Mouse (Mus musculus) midbrain, embryonic 10.5 days (tissue): ENCODE data around the gene Adamts3. TPM values are rescaled to one million over a fixed set of nuclear protein-coding genes. Genes with fewer than 3 reads are reported as not detected.

Experiments used
- DNase-seq: peaks from one replicate; pipeline ENCODE4 v3.0.0-alpha.2; 2017; ENCODE audit warnings: low spot score
- H3K27ac ChIP-seq: fragments of 300-500 bp; sonication (generic); replicated peaks from 2 replicates; pipeline ENCODE4 v1.5.1; 2016; ENCODE audit warnings: mild to moderate bottlenecking
- H3K27me3 ChIP-seq: fragments of 300-500 bp; sonication (generic); 2 replicates; pipeline ENCODE4 v1.6.1; 2016; ENCODE audit warnings: low read depth, mild to moderate bottlenecking; ENCODE audit not compliant: poor library complexity, severe bottlenecking
- H3K36me3 ChIP-seq: fragments of 300-500 bp; sonication (generic); 2 replicates; pipeline ENCODE4 v1.6.1; 2016; ENCODE audit warnings: mild to moderate bottlenecking, moderate library complexity
- H3K4me1 ChIP-seq: fragments of 300-500 bp; sonication (generic); 2 replicates; pipeline ENCODE4 v1.6.1; 2016
- H3K4me3 ChIP-seq: fragments of 300-500 bp; sonication (generic); 2 replicates; pipeline ENCODE4 v1.5.1; 2016; ENCODE audit warnings: mild to moderate bottlenecking, moderate library complexity
- H3K9me3 ChIP-seq: fragments of 300-500 bp; sonication (generic); replicated peaks from 2 replicates; pipeline ENCODE4 v1.6.1; 2016; ENCODE audit warnings: mild to moderate bottlenecking
- WGBS: fragments of 180-500 bp; shearing (Covaris S2); methylation state at CpG from one replicate; pipeline ENCODE4 v1.1.7; 2016; 5-methylcytosine and 5-hydroxymethylcytosine counted together
- polyA plus RNA-seq: library from polyadenylated mRNA; unstranded; fragments of >200 nt; fragmentation: Nextera tagmentation; extraction: Ambion mirVana; gene quantifications from 2 replicates; pipeline ENCODE4 v1.2.1, GENCODE M21; 2016

The Adamts3 gene
- polyA plus RNA-seq = 4.2 and 5.1 TPM in 2 replicates

GRCm38 (mm10) chr5:89883051-89883907, at the start of gene Adamts3:
TSS of gene Adamts3 (minus strand) at chr5:89883334.
- WGBS = under 1% methylated on average over 52 of the region's 78 CpGs
- H3K27me3 ChIP-seq = peaks cover 16% of the 10 kb centered on the region; the same call in 1 of the 2 replicates
- DNase-seq = peak; percentile 74
- peaks cover 23% of the 10 kb centered on the region for H3K4me1 ChIP-seq
- peaks cover 7% of the 10 kb centered on the region for H3K9me3 ChIP-seq
- H3K4me3 ChIP-seq = peak within 1 kb of the TSS; percentile 74
- peaks cover 8% of the 10 kb centered on the region for H3K36me3 ChIP-seq
- H3K27ac ChIP-seq = peak within 1 kb of the TSS; percentile 86

- Histone ChIP-seq H3K27me3 (no peaks in the 10 kb centered on the region), H3K4me3 (no peak overlapping the region), H3K9me3 (no peaks in the 10 kb centered on the region), H3K4me1 (no peaks in the 10 kb centered on the region), H3K36me3 (no peaks in the 10 kb centered on the region), H3K27ac (no peak overlapping the region)
- 90% methylated on average over 4 of the region's 4 CpGs for WGBS
- no peak for DNase-seq
Measured at GRCm38 (mm10) chr5:89931511-89931910, 48.4 kb upstream of the Adamts3 start.

- DNase-seq = no peak
Measured at GRCm38 (mm10) chr5:89912359-89912758, 29.2 kb upstream of the Adamts3 start.

GRCm38 (mm10) chr5:89911950-89912349, 28.8 kb upstream of the Adamts3 start:
- WGBS = 43% methylated on average over 7 of the region's 7 CpGs
- H3K36me3 ChIP-seq = no peaks in the 10 kb centered on the region
- H3K27me3 ChIP-seq = peaks cover 4% of the 10 kb centered on the region; the same call in 1 of the 2 replicates
- 0 out of 2 replicates have a peak overlapping the region, but pooled peaks have one; percentile 34 for H3K27ac ChIP-seq
- no peaks in the 10 kb centered on the region for H3K9me3 ChIP-seq
- H3K4me1 ChIP-seq = peaks cover 20% of the 10 kb centered on the region
- DNase-seq = peak; percentile 45
- no peak overlapping the region for H3K4me3 ChIP-seq

More at GRCm38 (mm10) chr5:89912359-89912758, 29.2 kb upstream of the Adamts3 start:
- no peak overlapping the region for H3K4me3 ChIP-seq
- peaks cover 4% of the 10 kb centered on the region; the same call in 1 of the 2 replicates for H3K27me3 ChIP-seq
- H3K36me3 ChIP-seq = no peaks in the 10 kb centered on the region
- H3K27ac ChIP-seq = no peak overlapping the region
- H3K4me1 ChIP-seq = peaks cover 16% of the 10 kb centered on the region
- no peaks in the 10 kb centered on the region for H3K9me3 ChIP-seq

GRCm38 (mm10) chr5:89911508-89911907, 28.4 kb upstream of the Adamts3 start:
- Histone ChIP-seq H3K9me3 (no peaks in the 10 kb centered on the region), H3K27me3 (peaks cover 5% of the 10 kb centered on the region), H3K36me3 (no peaks in the 10 kb centered on the region), H3K4me3 (no peak overlapping the region), H3K4me1 (peaks cover 25% of the 10 kb centered on the region), H3K27ac (no peak overlapping the region)
- DNase-seq = no peak
- WGBS = 86% methylated on average over 4 of the region's 4 CpGs

GRCm38 (mm10) chr5:89906884-89907431, 23.8 kb upstream of the Adamts3 start:
- Histone ChIP-seq H3K27ac (peak overlapping the region; percentile 69), H3K4me1 (peaks cover 25% of the 10 kb centered on the region), H3K36me3 (no peaks in the 10 kb centered on the region), H3K9me3 (no peaks in the 10 kb centered on the region), H3K27me3 (peaks cover 22% of the 10 kb centered on the region), H3K4me3 (0 out of 2 replicates have a peak overlapping the region, but pooled peaks have one; percentile 1)
- 20% methylated on average over 13 of the region's 13 CpGs for WGBS
- DNase-seq = peak; percentile 56

- Histone ChIP-seq H3K27ac (no peak overlapping the region), H3K9me3 (no peaks in the 10 kb centered on the region), H3K4me3 (no peak overlapping the region), H3K4me1 (peaks cover under 1% of the 10 kb centered on the region; the same call in 1 of the 2 replicates), H3K36me3 (no peaks in the 10 kb centered on the region), H3K27me3 (peaks cover 12% of the 10 kb centered on the region)
- WGBS = 87% methylated on average over 5 of the region's 5 CpGs
- no peak for DNase-seq
Measured at GRCm38 (mm10) chr5:89901026-89901425, 17.9 kb upstream of the Adamts3 start.

- H3K4me1 ChIP-seq = no peaks in the 10 kb centered on the region
- no peak overlapping the region for H3K27ac ChIP-seq
- WGBS = 86% methylated on average over 9 of the region's 9 CpGs
- no peaks in the 10 kb centered on the region for H3K27me3 ChIP-seq
- H3K4me3 ChIP-seq = no peak overlapping the region
- H3K36me3 ChIP-seq = no peaks in the 10 kb centered on the region
- DNase-seq = no peak
- H3K9me3 ChIP-seq = no peaks in the 10 kb centered on the region
Measured at GRCm38 (mm10) chr5:89897495-89897894, 14.4 kb upstream of the Adamts3 start.

GRCm38 (mm10) chr5:89895520-89895919, 12.4 kb upstream of the Adamts3 start:
- Histone ChIP-seq H3K9me3 (no peaks in the 10 kb centered on the region), H3K36me3 (no peaks in the 10 kb centered on the region), H3K27ac (no peak overlapping the region), H3K27me3 (no peaks in the 10 kb centered on the region), H3K4me1 (no peaks in the 10 kb centered on the region), H3K4me3 (no peak overlapping the region)
- WGBS = 86% methylated on average over 7 of the region's 7 CpGs
- DNase-seq = no peak

- Histone ChIP-seq H3K27ac (no peak overlapping the region), H3K4me1 (peaks cover 20% of the 10 kb centered on the region), H3K36me3 (peaks cover 6% of the 10 kb centered on the region), H3K27me3 (peaks cover 16% of the 10 kb centered on the region; the same call in 1 of the 2 replicates), H3K4me3 (no peak overlapping the region), H3K9me3 (peaks cover 6% of the 10 kb centered on the region)
- 70% methylated on average over 4 of the region's 4 CpGs for WGBS
- DNase-seq = no peak
Measured at GRCm38 (mm10) chr5:89884991-89885390, 1.9 kb upstream of the Adamts3 start.

GRCm38 (mm10) chr5:89883908-89884204, 722 bp upstream of the Adamts3 start:
- peak overlapping the region; percentile 74 for H3K4me3 ChIP-seq
- peaks cover 23% of the 10 kb centered on the region for H3K4me1 ChIP-seq
- DNase-seq = no peak
- WGBS = 1% methylated on average over 8 of the region's 8 CpGs
- H3K9me3 ChIP-seq = peaks cover 7% of the 10 kb centered on the region
- peak overlapping the region; percentile 86 for H3K27ac ChIP-seq
- peaks cover 8% of the 10 kb centered on the region for H3K36me3 ChIP-seq
- peaks cover 16% of the 10 kb centered on the region; the same call in 1 of the 2 replicates for H3K27me3 ChIP-seq

- DNase-seq = peak; percentile 70
- under 1% methylated on average over 35 of the region's 35 CpGs for WGBS
- peaks cover 7% of the 10 kb centered on the region for H3K9me3 ChIP-seq
- peak overlapping the region; percentile 60 for H3K27ac ChIP-seq
- peaks cover 8% of the 10 kb centered on the region for H3K36me3 ChIP-seq
- peak overlapping the region; percentile 74 for H3K4me3 ChIP-seq
- peaks cover 23% of the 10 kb centered on the region for H3K4me1 ChIP-seq
- H3K27me3 ChIP-seq = peaks cover 16% of the 10 kb centered on the region; the same call in 1 of the 2 replicates
Measured at GRCm38 (mm10) chr5:89882091-89882734, 921 bp downstream of the Adamts3 start.
